Mouse (Mus musculus): ENCODE results near the gene Crlf1.

DNA sequence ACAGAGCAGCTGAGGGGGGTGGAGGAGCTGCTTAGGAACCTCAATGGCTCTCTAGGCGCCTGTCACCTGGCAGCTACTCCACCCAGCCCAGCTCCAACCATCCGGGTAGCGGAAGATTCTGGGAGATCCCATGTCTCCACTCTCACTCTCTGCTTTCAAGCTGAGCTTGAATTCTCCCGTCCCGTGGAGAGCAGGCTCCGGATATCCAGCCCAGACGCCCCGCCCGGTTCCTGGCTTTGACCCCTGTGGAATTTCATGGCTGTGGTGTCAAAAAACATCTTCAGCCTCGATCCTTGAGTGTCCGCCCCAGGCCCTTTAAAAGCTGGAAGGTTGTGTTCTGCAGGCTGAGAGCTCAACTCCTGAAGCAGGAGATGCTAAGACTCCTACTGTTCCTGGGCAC, 26.2 kb upstream of the Crlf1 start:
- TF ChIP-seq HCFC1 (IDR thresholded peaks at IDR 0.05; ENCODE audit: low read depth, low read length) (no peak), GATA1 (IDR thresholded peaks at IDR 0.05; ENCODE audit: low read depth, low read length) (no peak), NELFE (IDR thresholded peaks at IDR 0.05; ENCODE audit: low read depth, low read length) (no peak)

Measured in MEL (cell line).